Mouse (Mus musculus) kidney, adult 2 months (tissue): Measurements from ENCODE around the gene Paqr5.
A peak's percentile ranks its signal among the peaks of the same experiment; 100 is the strongest.

ENCODE experiments used
- CTCF ChIP-seq: fragments of 200-500 bp; conservative IDR thresholded peaks from 2 replicates; pipeline ENCODE4 v1.5.1; 2011; ENCODE audit warnings: low read depth, mild to moderate bottlenecking, control low read depth, low read length, moderate library complexity, mixed read lengths; ENCODE audit not compliant: insufficient read depth, insufficient read length
- POLR2A ChIP-seq: fragments of 200-500 bp; IDR thresholded peaks from one replicate; pipeline ENCODE4 v1.6.1; 2011; ENCODE audit warnings: low read depth, low read length, control low read depth

GRCm38 (mm10) chr9:62015504-62015903 is 11.2 kb downstream of the Paqr5 start:
- no peak for TF ChIP-seq POLR2A
- 0 out of 2 replicates have a peak, but pooled peaks have one; percentile 16 for TF ChIP-seq CTCF
